Mouse (Mus musculus) hindbrain, embryonic 12.5 days (tissue): Measurements from ENCODE around the gene Pknox2. TPM values are rescaled to one million over a fixed set of nuclear protein-coding genes. Genes with fewer than 3 reads are reported as not detected.
A peak's percentile ranks its signal among the peaks of the same experiment; 100 is the strongest.

Experiments used
- ATAC-seq: fragments of 200-750 bp; cut with Nextera tagmentation; 2 replicates; pipeline ENCODE4 v1.8.0; 2017; ENCODE audit warnings: moderate TSS enrichment; ENCODE audit not compliant: low FRiP score
- H3K27ac ChIP-seq: fragments of 300-500 bp; sonication (generic); 2 replicates; pipeline ENCODE4 v1.5.1; 2016; ENCODE audit warnings: mild to moderate bottlenecking
- H3K27me3 ChIP-seq: fragments of 300-500 bp; sonication (generic); 2 replicates; pipeline ENCODE4 v1.6.1; 2016; ENCODE audit warnings: mild to moderate bottlenecking
- H3K36me3 ChIP-seq: fragments of 300-500 bp; sonication (generic); 2 replicates; pipeline ENCODE4 v1.6.1; 2016; ENCODE audit warnings: mild to moderate bottlenecking
- H3K4me1 ChIP-seq: fragments of 300-500 bp; sonication (generic); 2 replicates; pipeline ENCODE4 v1.6.1; 2016
- H3K4me2 ChIP-seq: fragments of 300-500 bp; sonication (generic); replicated peaks from 2 replicates; pipeline ENCODE4 v1.6.1; 2016; ENCODE audit warnings: mild to moderate bottlenecking
- H3K4me3 ChIP-seq: fragments of 300-500 bp; sonication (generic); 2 replicates; pipeline ENCODE4 v1.5.1; 2016; ENCODE audit warnings: mild to moderate bottlenecking
- H3K9ac ChIP-seq: fragments of 300-500 bp; sonication (generic); 2 replicates; pipeline ENCODE4 v1.6.1; 2016; ENCODE audit warnings: mild to moderate bottlenecking, moderate library complexity
- H3K9me3 ChIP-seq: fragments of 300-500 bp; sonication (generic); replicated peaks from 2 replicates; pipeline ENCODE4 v1.6.1; 2016; ENCODE audit warnings: mild to moderate bottlenecking
- WGBS: fragments of 180-500 bp; shearing (Covaris S2); methylation state at CpG from one replicate; pipeline ENCODE4 v1.1.7; 2016; 5-methylcytosine and 5-hydroxymethylcytosine counted together
- polyA plus RNA-seq: library from polyadenylated mRNA; unstranded; fragments of >200 nt; fragmentation: Nextera tagmentation; extraction: Ambion mirVana; gene quantifications from 2 replicates; pipeline ENCODE4 v1.2.1, GENCODE M21; 2016

Pknox2 gene
- polyA plus RNA-seq: 29.6 and 38.0 TPM in 2 replicates

DNA sequence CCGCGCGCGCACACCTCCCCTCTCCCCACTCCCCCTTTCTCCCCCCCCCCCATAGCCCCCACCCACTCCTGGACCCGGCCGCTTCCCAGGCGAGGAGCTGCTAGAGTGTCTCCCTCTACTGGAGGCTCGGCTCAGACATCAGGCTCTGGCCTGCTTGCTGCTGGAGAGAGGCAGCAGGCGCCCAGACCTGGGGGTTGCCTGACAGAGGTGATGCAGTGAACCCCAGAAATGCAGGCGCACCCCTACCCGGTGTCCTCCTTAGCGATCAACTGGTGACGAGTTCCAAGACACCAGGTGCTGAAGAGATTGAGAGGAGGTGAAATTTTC, at the start of gene Pknox2:
Pknox2 (minus strand) TSS at position 49 of the 327 bp plus-strand sequence.
- H3K4me1 ChIP-seq: peaks cover 33% of the 10 kb centered on the region
- ATAC-seq: peak; percentile 86
- H3K27me3 ChIP-seq: no peaks in the 10 kb centered on the region
- H3K4me2 ChIP-seq: peak within 1 kb of the TSS; percentile 89
- H3K9me3 ChIP-seq: no peaks in the 10 kb centered on the region
- peak within 1 kb of the TSS; percentile 99 for H3K27ac ChIP-seq
- H3K9ac ChIP-seq: peak within 1 kb of the TSS; percentile 96
- 1% methylated on average over 7 of the region's 13 CpGs for WGBS
- H3K4me3 ChIP-seq: peak within 1 kb of the TSS; percentile 84
- no peaks in the 10 kb centered on the region for H3K36me3 ChIP-seq

DNA sequence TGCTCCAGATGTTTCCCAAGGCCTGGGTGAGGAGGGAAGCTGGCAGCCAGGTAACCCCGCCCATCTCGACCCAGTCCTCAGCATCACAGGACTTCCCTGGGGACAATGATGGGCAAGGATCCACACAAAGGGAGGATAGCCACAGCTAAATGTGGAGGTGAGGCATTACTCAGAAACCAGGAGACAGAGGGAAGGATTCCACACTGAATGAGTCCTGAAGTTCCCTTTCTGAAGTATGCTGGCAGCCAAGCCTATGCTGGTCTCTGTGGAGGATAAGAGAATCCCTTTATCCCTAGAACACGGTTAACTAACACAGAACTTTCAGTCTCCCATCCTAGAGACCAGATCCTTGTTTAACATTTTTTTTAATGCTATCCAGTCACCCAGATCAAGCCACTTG, 40.8 kb upstream of the Pknox2 start:
- no peak for ATAC-seq
- Histone ChIP-seq H3K27me3 (no peaks in the 10 kb centered on the region), H3K27ac (no peak overlapping the region), H3K9me3 (no peaks in the 10 kb centered on the region), H3K9ac (no peak overlapping the region), H3K36me3 (no peaks in the 10 kb centered on the region), H3K4me3 (no peak overlapping the region), H3K4me1 (no peaks in the 10 kb centered on the region), H3K4me2 (no peak overlapping the region)
- 92% methylated on average over 3 of the region's 3 CpGs for WGBS

DNA sequence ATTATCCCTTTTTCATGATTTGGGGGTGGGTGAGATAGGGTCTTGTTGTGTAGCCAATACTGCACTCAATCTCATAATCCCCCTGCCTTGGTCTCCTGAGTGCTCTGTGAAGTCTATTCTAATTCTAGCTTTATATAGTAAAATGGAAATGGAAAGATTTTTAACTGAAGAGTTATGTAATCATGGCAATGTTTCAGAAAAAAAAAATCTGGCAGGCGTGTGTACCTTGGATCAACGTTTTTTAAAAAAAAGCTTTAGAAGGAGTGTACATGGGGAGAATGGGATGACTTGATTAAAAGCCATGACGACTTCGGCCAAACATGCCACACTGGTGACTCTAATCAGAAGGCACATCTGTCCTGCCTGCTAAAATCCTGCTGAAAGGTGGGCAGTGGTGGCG, 40.2 kb upstream of the Pknox2 start:
- no peak for ATAC-seq
- H3K4me1 ChIP-seq: no peaks in the 10 kb centered on the region
- H3K27me3 ChIP-seq: no peaks in the 10 kb centered on the region
- 93% methylated on average over 5 of the region's 5 CpGs for WGBS
- H3K9ac ChIP-seq: no peak overlapping the region
- H3K9me3 ChIP-seq: no peaks in the 10 kb centered on the region
- no peak overlapping the region for H3K4me3 ChIP-seq
- H3K36me3 ChIP-seq: no peaks in the 10 kb centered on the region
- H3K4me2 ChIP-seq: no peak overlapping the region
- H3K27ac ChIP-seq: no peak overlapping the region

DNA sequence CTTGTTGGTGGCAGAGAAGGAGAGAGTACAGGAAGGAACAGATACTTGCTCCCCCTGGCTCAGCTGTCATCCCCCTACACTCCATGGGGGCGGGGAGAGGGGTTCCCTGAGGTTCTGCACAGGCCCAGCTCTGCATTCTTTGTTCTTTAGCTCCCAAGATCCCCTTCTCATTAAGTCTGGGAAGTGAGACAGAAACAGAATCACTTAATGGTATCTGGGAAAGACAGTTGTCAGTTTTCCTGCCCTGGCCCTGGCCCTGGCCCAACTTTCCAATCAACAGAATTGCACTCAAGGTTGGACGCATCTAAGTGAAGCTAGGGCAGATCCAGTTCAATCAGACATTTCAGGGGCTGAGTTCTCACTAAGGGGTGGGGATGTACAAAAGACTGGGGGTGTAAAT, 36.0 kb upstream of the Pknox2 start:
- peaks cover 24% of the 10 kb centered on the region for H3K4me1 ChIP-seq
- H3K4me3 ChIP-seq: no peak overlapping the region
- no peaks in the 10 kb centered on the region for H3K27me3 ChIP-seq
- H3K4me2 ChIP-seq: no peak overlapping the region
- H3K9me3 ChIP-seq: no peaks in the 10 kb centered on the region
- no peak for ATAC-seq
- H3K27ac ChIP-seq: no peak overlapping the region
- 71% methylated on average over 2 of the region's 2 CpGs for WGBS
- no peak overlapping the region for H3K9ac ChIP-seq
- H3K36me3 ChIP-seq: no peaks in the 10 kb centered on the region

DNA sequence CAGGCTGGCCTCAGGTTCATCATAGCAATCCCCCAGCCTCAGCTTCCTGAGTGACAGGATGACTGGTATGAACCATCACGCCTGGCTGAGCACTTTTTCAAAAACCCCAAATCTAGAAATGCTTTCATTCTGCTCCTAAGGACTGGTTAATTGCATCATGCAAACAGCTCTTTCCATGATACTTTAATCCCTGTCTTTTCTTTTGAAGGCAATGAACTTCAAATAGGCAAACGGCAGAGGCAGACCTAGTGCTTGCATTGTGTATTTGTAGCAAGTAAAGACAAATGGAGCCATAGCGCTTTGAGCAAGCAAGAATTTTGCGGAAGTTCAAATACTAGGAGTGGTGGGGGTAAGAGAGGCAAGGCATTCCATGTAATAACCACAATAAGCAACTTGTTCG, 34.4 kb upstream of the Pknox2 start:
- H3K4me1 ChIP-seq: peaks cover 32% of the 10 kb centered on the region
- 68% methylated on average over 5 of the region's 5 CpGs for WGBS
- no peaks in the 10 kb centered on the region for H3K27me3 ChIP-seq
- H3K27ac ChIP-seq: no peak overlapping the region
- H3K36me3 ChIP-seq: no peaks in the 10 kb centered on the region
- no peak for ATAC-seq
- H3K9me3 ChIP-seq: no peaks in the 10 kb centered on the region
- no peak overlapping the region for H3K9ac ChIP-seq
- no peak overlapping the region for H3K4me2 ChIP-seq
- H3K4me3 ChIP-seq: no peak overlapping the region

DNA sequence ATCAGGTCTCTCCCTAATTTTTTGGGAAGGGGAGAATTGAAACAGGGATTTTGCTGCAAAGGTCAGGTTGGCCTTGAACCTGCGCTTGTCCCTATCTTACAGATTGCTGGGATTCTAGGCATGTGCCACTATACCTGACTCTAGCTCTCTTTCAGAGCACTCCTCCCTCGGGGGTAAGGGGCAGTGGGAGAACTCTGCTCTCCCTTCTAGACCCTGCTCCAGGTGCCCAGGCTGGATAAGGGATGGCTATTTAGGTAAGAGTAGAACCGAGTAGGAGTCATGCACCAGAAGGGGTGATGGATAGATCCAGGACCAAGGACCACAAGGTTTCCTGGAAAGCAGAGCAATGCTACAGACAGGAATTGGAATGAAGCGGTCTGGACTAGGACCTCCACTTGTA, 32.4 kb upstream of the Pknox2 start:
- Histone ChIP-seq H3K36me3 (no peaks in the 10 kb centered on the region), H3K4me1 (peaks cover 32% of the 10 kb centered on the region), H3K27ac (peak overlapping the region; percentile 75), H3K9me3 (no peaks in the 10 kb centered on the region), H3K4me3 (no peak overlapping the region), H3K9ac (no peak overlapping the region), H3K27me3 (peaks cover 6% of the 10 kb centered on the region; the same call in 1 of the 2 replicates), H3K4me2 (no peak overlapping the region)
- WGBS: 85% methylated on average over 4 of the region's 4 CpGs
- ATAC-seq: no peak

DNA sequence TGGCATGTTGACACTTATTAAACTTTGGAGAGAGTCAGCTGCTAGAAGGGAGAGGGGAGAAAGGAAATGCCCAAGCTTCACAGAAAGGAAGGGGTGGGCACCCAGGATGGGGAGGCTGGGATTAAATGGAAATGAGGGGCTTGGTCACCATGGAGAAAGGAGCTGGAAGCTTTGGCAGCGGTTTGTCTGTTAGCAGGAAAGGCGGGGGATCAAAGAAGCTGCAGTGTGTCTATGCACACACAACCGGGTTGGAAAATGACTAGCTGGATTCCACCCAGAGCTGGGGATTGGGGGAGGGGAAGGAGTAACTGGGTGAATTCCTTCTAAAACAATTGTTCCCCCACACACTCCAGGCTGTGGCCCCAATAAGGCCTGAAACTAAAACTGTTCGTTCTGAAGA, 31.7 kb upstream of the Pknox2 start:
- Histone ChIP-seq H3K9me3 (no peaks in the 10 kb centered on the region), H3K4me2 (0 out of 2 replicates have a peak overlapping the region, but pooled peaks have one; percentile 6), H3K27ac (peak overlapping the region; percentile 75), H3K9ac (no peak overlapping the region), H3K27me3 (peaks cover 6% of the 10 kb centered on the region; the same call in 1 of the 2 replicates), H3K36me3 (no peaks in the 10 kb centered on the region), H3K4me1 (peaks cover 32% of the 10 kb centered on the region), H3K4me3 (no peak overlapping the region)
- 13% methylated on average over 4 of the region's 4 CpGs for WGBS
- ATAC-seq: peak; percentile 53

DNA sequence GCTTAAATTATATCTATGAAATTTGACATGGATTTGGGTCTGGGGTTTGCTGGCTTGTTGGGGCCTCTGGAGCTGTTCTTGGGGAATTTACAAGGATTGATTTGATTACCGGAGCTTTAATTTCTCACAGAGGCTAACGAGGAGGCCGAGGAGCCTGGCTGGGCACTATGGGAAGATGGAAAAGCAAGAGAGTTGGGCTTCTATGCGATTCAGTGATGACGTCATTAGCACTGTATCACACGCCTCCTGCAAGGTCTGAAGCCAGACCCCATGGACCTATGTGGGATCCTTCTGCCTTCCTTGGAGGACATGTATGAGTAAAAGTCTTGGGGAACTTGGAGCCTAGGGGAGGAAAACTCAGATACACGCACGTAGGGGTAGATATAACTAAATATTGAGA, 30.3 kb upstream of the Pknox2 start:
- Histone ChIP-seq H3K36me3 (no peaks in the 10 kb centered on the region), H3K9ac (no peak overlapping the region), H3K27me3 (peaks cover 6% of the 10 kb centered on the region; the same call in 1 of the 2 replicates), H3K4me1 (peaks cover 36% of the 10 kb centered on the region), H3K27ac (peak overlapping the region; percentile 48; the same call in 1 of the 2 replicates), H3K4me2 (peak overlapping the region; percentile 15; the same call in 1 of the 2 replicates), H3K9me3 (no peaks in the 10 kb centered on the region), H3K4me3 (no peak overlapping the region)
- WGBS: 42% methylated on average over 8 of the region's 8 CpGs
- peak; percentile 47; the same call in 1 of the 2 replicates for ATAC-seq

DNA sequence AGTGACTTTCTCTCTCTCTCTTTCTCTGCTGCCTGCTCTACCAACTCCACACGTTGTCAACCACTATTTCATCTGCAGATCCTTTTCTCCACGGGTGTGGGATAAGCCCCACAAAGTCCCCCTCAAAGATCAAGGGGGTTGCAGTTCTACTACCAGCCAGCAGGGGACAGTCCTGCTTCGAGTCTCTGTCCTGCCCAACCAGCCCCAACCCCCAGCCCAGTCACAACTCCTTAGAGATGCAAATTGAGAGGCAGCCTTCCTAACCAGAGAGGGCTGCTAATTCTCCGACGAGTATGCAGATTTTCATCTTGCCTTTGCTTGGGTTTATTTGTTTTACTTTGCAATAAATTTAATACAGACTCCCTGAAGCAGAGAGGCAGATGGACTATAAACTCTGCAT, 29.9 kb upstream of the Pknox2 start:
- H3K9ac ChIP-seq: no peak overlapping the region

DNA sequence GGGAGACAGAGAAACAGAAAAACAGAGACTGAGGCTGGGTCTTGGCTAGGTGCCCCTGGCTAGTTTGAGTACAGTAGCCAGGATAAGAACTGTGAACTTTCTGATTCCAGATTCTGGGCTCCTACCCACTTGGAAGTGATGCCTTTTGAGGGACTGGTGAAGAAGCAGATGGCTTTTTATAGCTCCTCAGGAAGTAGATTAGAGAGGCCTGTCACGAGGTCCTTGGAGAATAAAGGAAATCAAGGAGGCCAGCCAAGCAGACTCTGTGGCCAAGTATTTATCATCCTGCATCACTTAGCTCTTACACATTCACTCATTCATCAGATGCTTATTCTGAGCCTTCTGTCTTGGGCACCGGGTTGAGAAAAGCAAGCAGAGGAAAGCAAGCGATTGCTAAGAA, 28.8 kb upstream of the Pknox2 start:
- no peak for ATAC-seq
- Histone ChIP-seq H3K9me3 (no peaks in the 10 kb centered on the region), H3K4me2 (no peak overlapping the region), H3K27me3 (peaks cover 6% of the 10 kb centered on the region; the same call in 1 of the 2 replicates), H3K27ac (no peak overlapping the region), H3K9ac (no peak overlapping the region), H3K4me3 (no peak overlapping the region), H3K4me1 (peaks cover 32% of the 10 kb centered on the region), H3K36me3 (no peaks in the 10 kb centered on the region)
- 79% methylated on average over 3 of the region's 3 CpGs for WGBS

More for the DNA sequence above, 29.9 kb upstream of the Pknox2 start:
- 0 out of 2 replicates have a peak overlapping the region, but pooled peaks have one; percentile 48 for H3K27ac ChIP-seq
- no peaks in the 10 kb centered on the region for H3K36me3 ChIP-seq
- ATAC-seq: peak; percentile 66
- 0% methylated on average over 5 of the region's 5 CpGs for whole genome bisulfite sequencing
- peaks cover 6% of the 10 kb centered on the region; the same call in 1 of the 2 replicates for H3K27me3 ChIP-seq
- H3K4me1 ChIP-seq: peaks cover 36% of the 10 kb centered on the region
- H3K4me2 ChIP-seq: peak overlapping the region; percentile 15; the same call in 1 of the 2 replicates
- H3K4me3 ChIP-seq: no peak overlapping the region
- no peaks in the 10 kb centered on the region for H3K9me3 ChIP-seq

DNA sequence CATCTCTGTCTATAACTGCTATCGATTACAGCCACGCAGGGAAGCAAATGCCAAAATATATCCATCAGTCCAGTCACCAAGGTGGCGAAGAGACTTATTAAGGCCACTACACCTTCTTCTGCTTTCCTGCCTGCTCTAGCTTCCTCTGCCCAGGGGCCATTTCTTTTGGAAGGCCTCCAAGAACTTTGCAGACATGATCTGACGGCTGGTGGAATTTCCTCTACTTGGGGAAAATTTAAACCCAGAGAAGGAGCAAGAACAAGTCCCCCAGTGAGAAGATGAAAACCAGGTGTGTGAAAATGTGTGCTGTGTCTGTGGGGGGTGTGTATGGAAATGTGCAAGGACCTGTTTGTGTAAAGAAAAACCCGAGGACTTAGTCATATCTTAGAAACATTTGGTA, 26.2 kb upstream of the Pknox2 start:
- Histone ChIP-seq H3K9ac (no peak overlapping the region), H3K4me1 (peaks cover 14% of the 10 kb centered on the region), H3K36me3 (no peaks in the 10 kb centered on the region), H3K4me3 (no peak overlapping the region), H3K27me3 (peaks cover 6% of the 10 kb centered on the region; the same call in 1 of the 2 replicates), H3K9me3 (no peaks in the 10 kb centered on the region), H3K4me2 (no peak overlapping the region), H3K27ac (no peak overlapping the region)
- 62% methylated on average over 5 of the region's 5 CpGs for WGBS
- ATAC-seq: no peak

DNA sequence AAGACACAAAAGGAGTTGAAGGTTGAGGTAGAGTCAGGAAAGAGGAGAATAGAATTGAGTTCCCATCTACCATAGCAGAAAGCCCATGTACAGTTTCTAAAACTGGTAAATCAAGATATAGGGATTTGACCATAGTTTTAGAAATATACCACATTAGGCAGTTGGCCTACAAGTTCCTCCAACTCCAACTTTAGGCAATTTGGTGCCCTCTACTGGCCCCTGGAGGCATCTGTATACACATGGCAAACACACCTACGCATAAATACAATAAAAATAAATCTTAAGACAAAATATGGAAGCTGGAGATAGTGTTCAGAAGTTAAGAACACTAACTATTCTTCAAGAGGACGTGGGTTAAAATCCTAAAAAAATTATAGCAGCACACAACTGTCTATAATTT, 19.7 kb upstream of the Pknox2 start:
- no peak overlapping the region for H3K9ac ChIP-seq

DNA sequence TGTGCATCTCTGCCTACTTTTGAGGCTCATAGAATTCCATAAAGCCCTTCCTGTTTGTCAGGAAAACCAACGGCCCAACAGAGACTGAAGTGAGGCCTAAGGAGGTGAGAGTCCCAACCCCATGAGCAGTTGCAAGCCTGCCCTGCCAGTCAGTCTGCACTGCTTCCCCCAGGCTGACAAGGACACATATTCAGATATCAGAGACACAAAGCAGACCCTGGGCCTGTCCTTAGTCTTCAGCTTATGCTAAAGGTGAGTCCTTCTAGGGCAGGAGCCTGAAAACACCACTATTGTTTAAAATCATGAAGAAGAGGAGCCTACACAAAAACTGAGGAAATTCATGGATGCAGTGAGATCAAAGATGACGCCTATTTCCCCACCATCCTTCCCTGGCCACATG, 13.5 kb upstream of the Pknox2 start:
- ATAC-seq: no peak
- no peak overlapping the region for H3K27ac ChIP-seq
- no peaks in the 10 kb centered on the region for H3K27me3 ChIP-seq
- no peak overlapping the region for H3K4me3 ChIP-seq
- no peaks in the 10 kb centered on the region for H3K9me3 ChIP-seq
- H3K4me1 ChIP-seq: no peaks in the 10 kb centered on the region
- WGBS: 85% methylated on average over 2 of the region's 2 CpGs
- no peak overlapping the region for H3K9ac ChIP-seq
- no peaks in the 10 kb centered on the region for H3K36me3 ChIP-seq
- H3K4me2 ChIP-seq: no peak overlapping the region

More for the DNA sequence above, 19.7 kb upstream of the Pknox2 start:
- Histone ChIP-seq H3K4me3 (no peak overlapping the region), H3K4me1 (no peaks in the 10 kb centered on the region), H3K4me2 (no peak overlapping the region), H3K36me3 (no peaks in the 10 kb centered on the region), H3K27me3 (no peaks in the 10 kb centered on the region), H3K9me3 (no peaks in the 10 kb centered on the region), H3K27ac (no peak overlapping the region)
- ATAC-seq: no peak
- WGBS: 69% methylated on average over 2 of the region's 2 CpGs
